Mouse (Mus musculus): ENCODE results near the gene Phxr2.

GRCm38 (mm10) chr10:99076113-99076895, 49.8 kb downstream of the Phxr2 start:
- TF ChIP-seq CTCF (IDR thresholded peaks at IDR 0.05) (no peak), POLR2A (IDR thresholded peaks at IDR 0.05; ENCODE audit: insufficient read depth, low read depth, low read length) (no peak)

Data from heart, adult 2 months (tissue).